Mouse (Mus musculus) erythroblast, embryonic 14.5 days (primary cell): Measurements from ENCODE around the gene C330021F23Rik.

ENCODE experiments used
- GATA1 ChIP-seq: IDR thresholded peaks from 2 replicates; pipeline ENCODE4 v1.6.1; 2012; ENCODE audit warnings: low read length, inconsistent platforms, mixed read lengths
- TAL1 ChIP-seq: IDR thresholded peaks from 3 replicates; pipeline ENCODE4 v1.6.1; 2012; ENCODE audit warnings: low read length, inconsistent platforms, mixed read lengths

DNA sequence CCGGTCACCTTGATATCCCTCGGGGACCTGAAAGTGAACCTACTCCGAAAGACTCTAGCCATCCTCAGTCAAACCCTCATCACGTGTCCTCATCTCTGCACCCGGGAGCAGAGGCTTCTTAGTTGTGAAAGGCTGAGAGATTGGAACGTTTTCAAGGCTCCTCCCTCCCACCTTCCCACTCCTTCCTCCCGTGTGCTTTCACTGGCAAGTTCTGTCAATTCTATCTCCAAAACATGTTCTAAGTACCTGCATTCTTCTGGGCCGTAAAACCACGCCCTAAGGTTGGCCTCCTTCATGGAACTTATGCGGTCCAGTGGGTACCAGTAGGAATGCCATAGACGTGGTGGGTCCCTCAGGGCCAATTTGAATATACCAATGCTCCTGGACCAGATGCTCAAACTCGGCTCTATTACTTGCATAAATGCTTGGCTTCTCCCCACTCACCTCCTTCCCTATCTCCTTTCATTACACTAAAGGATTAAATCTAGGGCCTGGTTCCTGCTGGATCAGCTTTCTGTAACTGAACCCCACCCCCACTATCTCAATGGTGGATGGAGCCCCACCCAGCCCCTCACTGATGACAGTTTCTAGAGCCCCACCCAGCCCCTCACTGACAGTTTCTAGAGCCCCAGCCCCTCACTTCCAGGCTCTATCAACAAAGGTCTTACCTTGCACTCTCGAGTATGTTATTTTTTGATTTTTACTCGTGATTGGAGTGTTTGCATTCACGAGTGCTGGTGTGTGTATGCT is 8.6 kb downstream of the C330021F23Rik start:
- no peak for TF ChIP-seq GATA1
- no peak for TF ChIP-seq TAL1
